ENCODE assay signal across 9 mouse cellular contexts in genomic region chr14:62940383-62941074, GRCm38 (mm10). TPM values are rescaled to one million over a fixed set of nuclear protein-coding genes. Genes with fewer than 3 reads are reported as not detected.
DNase-seq lines count a peak whose midpoint lies in the region; ATAC-seq and TF ChIP-seq lines count a peak whose summit lies in the region.
"Had no signal": no experiment of that assay in that cellular context is flagged by ENCODE, and none has a peak within 500 bp of the region (broad histone marks: within the 10 kb centered on the region; RNA-seq: fewer than 3 reads in every experiment).

No protein-coding gene starts in this region.

- H3K27me3 ChIP-seq in liver, postnatal 0 days (ENCODE audit: insufficient read depth, low read length) = no peaks in the 10 kb centered on the region

- 0 out of 2 replicates have a peak, but pooled peaks have one; percentile 7 for ATAC-seq in liver, postnatal 0 days

- H3K36me3 ChIP-seq in liver, postnatal 0 days (replicated peaks; ENCODE audit: insufficient read depth, low read length) = peaks cover 23% of the 10 kb centered on the region

- TF ChIP-seq CTCF in liver, postnatal 0 days (IDR thresholded peaks at IDR 0.05; ENCODE audit: low read depth) = no peak

- no peak overlapping the region for H3K4me2 ChIP-seq in liver, postnatal 0 days (ENCODE audit: low read depth, low read length)

- no peak overlapping the region for H3K9ac ChIP-seq in liver, postnatal 0 days (replicated peaks)

- WGBS in liver, postnatal 0 days (ENCODE audit: insufficient replicate concordance) = 31% methylated on average over 14 of the region's 14 CpGs

- peaks cover 4% of the 10 kb centered on the region; the same call in 1 of the 2 replicates for H3K9me3 ChIP-seq in liver, postnatal 0 days (ENCODE audit: low read length)

- no peak for TF ChIP-seq EP300 in liver, postnatal 0 days (IDR thresholded peaks at IDR 0.05; ENCODE audit: low read depth)

- H3K4me1 ChIP-seq in liver, postnatal 0 days (ENCODE audit: insufficient read depth) = no peaks in the 10 kb centered on the region

- peak; percentile 77 for DNase-seq in 3T3-L1 (ENCODE audit: low read depth, low spot score)
- DNase-seq in CD8-positive naive resting alpha-beta T cell, adult 2 months (ENCODE audit: low read depth in 2 of 2, low spot score in 2 of 2) = peak; percentile 71 to 88
- DNase-seq in gastrocnemius, postnatal 10 days = peak; percentile 52
- DNase-seq in liver, postnatal 0 days = peak; percentile 52
- DNase-seq in spleen, adult 12 weeks (ENCODE audit: low spot score) = peak; percentile 50
- no peak for DNase-seq in frontal cortex, postnatal 10 days (ENCODE audit: low spot score in 2 of 2)
- DNase-seq in embryo, embryonic 9.5 days (ENCODE audit: extremely low spot score) = no peak
- DNase-seq in left cerebral cortex, adult 9 months (ENCODE audit: low spot score in 2 of 2) = no peak

- no peak overlapping the region for H3K27ac ChIP-seq in liver, postnatal 0 days (ENCODE audit: low read depth)

- H3K4me3 ChIP-seq in liver, postnatal 0 days (ENCODE audit: low read depth, low read length) = no peak overlapping the region

RNA-seq across cellular contexts. Expression of gene Defb48, which starts 43.8 kb away (rescaled TPM):
- not detected for total RNA-seq in gastrocnemius, postnatal 10 days (2021)
- not detected in 2 replicates for polyA plus RNA-seq in liver, postnatal 0 days (2015; fragmentation: Nextera tagmentation; extraction: Ambion mirVana)
- total RNA-seq: liver, adult 2 months had no signal
- polyA plus RNA-seq: liver, adult 2 months had no signal

RNA-seq across cellular contexts. Expression of gene Defb47, which starts 57.3 kb away (rescaled TPM):
- not detected for total RNA-seq in gastrocnemius, postnatal 10 days (2021)
- not detected in 2 replicates for polyA plus RNA-seq in liver, postnatal 0 days (2015; fragmentation: Nextera tagmentation; extraction: Ambion mirVana)
- total RNA-seq: liver, adult 2 months had no signal
- polyA plus RNA-seq: liver, adult 2 months had no signal

Comparison
In these comparisons a context has a peak if more than half of its experiments do, and no peak if none do; other contexts are left out.
1. DNase-seq: peak in 3T3-L1 (single experiment), CD8-positive naive resting alpha-beta T cell, adult 2 months (2 of 2), gastrocnemius, postnatal 10 days (single experiment), liver, postnatal 0 days (single experiment) and spleen, adult 12 weeks (single experiment); none in frontal cortex, postnatal 10 days (0 of 2), embryo, embryonic 9.5 days (single experiment) and left cerebral cortex, adult 9 months (0 of 2).